Mouse (Mus musculus) lung, postnatal 0 days (tissue): ENCODE results near the gene Zfp182.
A peak's percentile ranks its signal among the peaks of the same experiment; 100 is the strongest.

ENCODE experiments used
- CTCF ChIP-seq: IDR thresholded peaks from 2 replicates; pipeline ENCODE4 v1.5.1; 2016; ENCODE audit warnings: antibody characterized with exemption, mild to moderate bottlenecking
- EP300 ChIP-seq: IDR thresholded peaks from 2 replicates; pipeline ENCODE4 v1.6.1; 2016; ENCODE audit warnings: antibody characterized with exemption, mild to moderate bottlenecking, control low read depth

- TF ChIP-seq CTCF (peak; percentile 15; the same call in 1 of the 2 replicates), EP300 (no peak)
Observed at GRCm38 (mm10) chrX:21061460-21061859, 656 bp downstream of the Zfp182 start.
